Mouse (Mus musculus) hindbrain, postnatal 0 days (tissue): ENCODE data around the gene 4930524B15Rik. TPM values are rescaled to one million over a fixed set of nuclear protein-coding genes. Genes with fewer than 3 reads are reported as not detected.

Source experiments
- ATAC-seq: fragments of 200-750 bp; cut with Nextera tagmentation; 2 replicates; pipeline ENCODE4 v1.8.0; 2017; ENCODE audit warnings: mild to moderate bottlenecking, moderate TSS enrichment, moderate library complexity
- DNase-seq: peaks from one replicate; pipeline ENCODE4 v3.0.0-alpha.2; 2015; ENCODE audit warnings: low spot score
- H3K27ac ChIP-seq: fragments of 300-500 bp; sonication (generic); 2 replicates; pipeline ENCODE4 v1.5.1; 2014; ENCODE audit warnings: mild to moderate bottlenecking
- H3K27me3 ChIP-seq: fragments of 300-500 bp; sonication (generic); 2 replicates; pipeline ENCODE4 v1.6.1; 2014; ENCODE audit warnings: low read length, mixed read lengths; ENCODE audit not compliant: insufficient read depth
- H3K36me3 ChIP-seq: fragments of 300-500 bp; sonication (generic); 2 replicates; pipeline ENCODE4 v1.6.1; 2014; ENCODE audit warnings: low read length, mixed read lengths; ENCODE audit not compliant: insufficient read depth
- H3K4me1 ChIP-seq: fragments of 300-500 bp; sonication (generic); 2 replicates; pipeline ENCODE4 v1.6.1; 2014; ENCODE audit warnings: antibody characterized with exemption, low read length, mixed read lengths; ENCODE audit not compliant: insufficient read depth
- H3K4me2 ChIP-seq: fragments of 300-500 bp; sonication (generic); 2 replicates; pipeline ENCODE4 v1.6.1; 2014; ENCODE audit warnings: low read depth, mild to moderate bottlenecking, low read length, moderate library complexity, mixed read lengths
- H3K4me3 ChIP-seq: fragments of 300-500 bp; sonication (generic); 2 replicates; pipeline ENCODE4 v1.5.1; 2014; ENCODE audit warnings: low read length
- H3K9ac ChIP-seq: fragments of 300-500 bp; sonication (generic); replicated peaks from 2 replicates; pipeline ENCODE4 v1.6.1; 2014; ENCODE audit warnings: mild to moderate bottlenecking, low read length, moderate library complexity, mixed read lengths
- H3K9me3 ChIP-seq: fragments of 300-500 bp; sonication (generic); 2 replicates; pipeline ENCODE4 v1.6.1; 2016; ENCODE audit warnings: low read length, mixed read lengths
- CTCF ChIP-seq: IDR thresholded peaks from 2 replicates; pipeline ENCODE4 v1.5.1; 2016; ENCODE audit warnings: antibody characterized with exemption, control low read depth, low read depth
- WGBS: fragments of 180-500 bp; shearing (Covaris S2); extraction: QIAGEN DNeasy Blood & Tissue Kit; methylation state at CpG from one replicate; pipeline ENCODE4 v1.1.7; 2014; 5-methylcytosine and 5-hydroxymethylcytosine counted together
- polyA plus RNA-seq: library from polyadenylated mRNA; unstranded; fragments of >200 nt; fragmentation: Nextera tagmentation; extraction: Ambion mirVana; gene quantifications from 2 replicates; pipeline ENCODE4 v1.2.1, GENCODE M21; 2015
- total RNA-seq: library from RNA; depleted of rRNA; stranded (reverse); fragments of >200 nt; gene quantifications from 2 replicates; pipeline ENCODE4 v1.2.3, GENCODE M21; 2014

The 4930524B15Rik gene
- total and polyA plus RNA-seq, 2 experiments from 2014 or later: 0.42 to 0.50 TPM

DNA sequence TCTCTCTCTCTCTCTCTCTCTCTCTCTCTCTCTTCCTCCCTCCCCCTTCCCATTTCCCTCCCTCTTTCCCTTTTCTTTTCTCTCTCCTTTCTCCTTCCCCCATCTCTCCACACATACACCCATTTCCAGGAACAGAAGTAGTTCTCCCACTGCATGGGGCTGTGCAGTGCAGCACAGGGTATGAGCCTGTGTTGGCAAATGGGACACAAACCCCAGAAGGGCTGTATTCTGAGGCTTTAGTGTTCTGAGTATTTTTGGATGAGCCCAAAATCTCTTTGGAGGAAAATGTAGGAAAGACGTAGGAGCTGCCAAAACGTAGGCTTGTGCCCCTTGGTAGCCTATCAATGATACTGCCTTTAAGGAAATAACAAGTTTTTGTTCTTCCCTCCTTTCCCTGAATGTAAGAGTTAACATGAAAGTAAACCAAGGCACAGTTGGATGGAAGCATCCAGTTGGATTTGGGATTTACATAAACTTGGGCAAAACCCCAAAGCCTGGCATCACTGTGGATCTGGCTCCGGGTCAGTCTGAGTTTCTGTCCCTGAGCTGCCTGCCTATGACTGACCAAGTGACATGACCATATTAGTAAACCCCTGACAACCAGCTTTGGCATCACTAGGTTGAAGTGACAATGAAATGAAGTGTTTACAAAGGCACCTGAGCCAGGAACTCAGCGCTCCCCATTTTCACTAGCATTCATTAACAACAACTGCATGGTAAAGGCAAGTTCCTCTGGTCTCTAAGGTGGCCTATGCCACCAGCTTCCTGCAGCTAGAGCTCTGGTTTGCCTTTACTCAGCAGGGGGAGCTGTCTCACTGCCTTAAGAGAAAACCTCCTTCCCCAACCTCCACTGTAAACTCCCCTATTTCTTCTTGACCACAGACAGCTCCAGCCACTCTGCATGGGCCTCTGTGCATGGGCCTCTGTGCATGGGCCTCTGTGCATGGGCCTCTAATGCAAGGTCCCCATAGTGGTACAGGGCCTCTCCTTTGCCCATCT is 23.5 kb upstream of the 4930524B15Rik start:
- peaks cover 18% of the 10 kb centered on the region for H3K4me1 ChIP-seq
- DNase-seq (peak; percentile 57), ATAC-seq (peak; percentile 63)
- no peak overlapping the region for H3K4me2 ChIP-seq
- H3K27ac ChIP-seq: peak overlapping the region; percentile 63
- H3K36me3 ChIP-seq: no peaks in the 10 kb centered on the region
- peak; percentile 58 for TF ChIP-seq CTCF
- no peak overlapping the region for H3K9ac ChIP-seq
- no peak overlapping the region for H3K4me3 ChIP-seq
- H3K9me3 ChIP-seq: no peaks in the 10 kb centered on the region
- WGBS: 54% methylated on average over 4 of the region's 4 CpGs
- H3K27me3 ChIP-seq: no peaks in the 10 kb centered on the region

DNA sequence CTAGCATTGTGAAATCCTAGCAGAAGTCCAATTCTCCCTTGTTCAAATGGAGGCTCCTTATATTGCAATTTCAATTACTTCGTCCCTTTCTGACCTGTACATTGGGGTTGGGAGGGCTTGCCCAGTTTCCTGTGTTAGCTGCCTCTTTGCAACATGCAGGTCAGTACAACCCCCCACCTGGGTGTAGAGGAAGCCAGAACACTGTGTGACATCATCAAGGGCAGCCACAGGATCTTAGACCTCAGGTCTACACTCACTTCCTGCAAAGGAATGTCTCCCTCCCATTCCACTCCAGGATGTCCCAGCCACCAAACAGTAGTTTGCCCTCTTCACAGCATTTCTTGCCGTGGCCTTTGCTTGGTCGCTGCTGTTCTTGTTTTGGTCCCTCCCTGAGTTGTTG is 19.9 kb upstream of the 4930524B15Rik start:
- DNase-seq (no peak), ATAC-seq (no peak)
- Histone ChIP-seq H3K36me3 (no peaks in the 10 kb centered on the region), H3K9ac (no peak overlapping the region), H3K4me1 (peaks cover 17% of the 10 kb centered on the region), H3K9me3 (no peaks in the 10 kb centered on the region), H3K4me3 (no peak overlapping the region), H3K27me3 (no peaks in the 10 kb centered on the region), H3K27ac (no peak overlapping the region), H3K4me2 (no peak overlapping the region)
- 92% methylated on average over 3 of the region's 3 CpGs for WGBS
- TF ChIP-seq CTCF: no peak

DNA sequence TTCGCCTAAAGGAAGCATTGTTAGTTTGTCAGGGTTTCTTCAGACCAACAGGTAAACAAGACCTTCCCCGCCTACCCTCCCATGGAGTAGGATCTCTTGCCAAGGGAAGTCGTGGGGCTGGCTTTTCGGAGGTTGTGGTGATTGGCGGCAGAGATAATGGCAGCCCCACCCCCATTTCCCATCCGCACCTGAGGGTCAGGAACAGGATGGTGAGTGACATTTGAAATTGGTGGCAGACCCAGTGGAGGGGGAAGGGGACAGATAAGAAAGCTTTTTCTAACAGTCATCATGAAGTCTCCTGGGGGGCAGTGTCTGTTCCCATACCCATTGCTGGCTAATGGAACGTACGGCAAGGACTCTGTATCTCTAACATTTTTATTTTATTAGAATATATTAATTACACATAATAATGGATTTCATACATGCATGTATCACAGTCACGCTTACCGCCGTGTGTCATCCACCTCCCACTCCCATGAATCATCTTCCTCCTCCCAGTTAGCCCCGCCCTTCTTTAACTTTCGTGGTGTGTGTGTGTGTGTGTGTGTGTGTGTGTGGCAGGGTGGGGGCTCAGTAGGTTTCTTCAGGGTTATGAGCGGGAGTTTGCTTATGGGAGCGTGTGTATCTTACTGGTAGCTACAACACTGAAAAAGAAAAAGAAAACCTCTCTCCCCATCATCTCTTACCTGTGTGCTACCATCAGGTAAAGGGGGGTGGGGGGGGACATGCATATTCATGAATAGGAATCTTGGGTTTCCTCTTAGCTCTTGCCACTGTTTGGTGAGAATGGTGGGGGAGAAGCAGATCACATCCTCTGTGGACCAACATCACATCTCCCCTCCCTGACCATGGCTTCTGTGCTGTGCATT is 16.7 kb upstream of the 4930524B15Rik start:
- no peaks in the 10 kb centered on the region for H3K36me3 ChIP-seq
- TF ChIP-seq CTCF: no peak

DNA sequence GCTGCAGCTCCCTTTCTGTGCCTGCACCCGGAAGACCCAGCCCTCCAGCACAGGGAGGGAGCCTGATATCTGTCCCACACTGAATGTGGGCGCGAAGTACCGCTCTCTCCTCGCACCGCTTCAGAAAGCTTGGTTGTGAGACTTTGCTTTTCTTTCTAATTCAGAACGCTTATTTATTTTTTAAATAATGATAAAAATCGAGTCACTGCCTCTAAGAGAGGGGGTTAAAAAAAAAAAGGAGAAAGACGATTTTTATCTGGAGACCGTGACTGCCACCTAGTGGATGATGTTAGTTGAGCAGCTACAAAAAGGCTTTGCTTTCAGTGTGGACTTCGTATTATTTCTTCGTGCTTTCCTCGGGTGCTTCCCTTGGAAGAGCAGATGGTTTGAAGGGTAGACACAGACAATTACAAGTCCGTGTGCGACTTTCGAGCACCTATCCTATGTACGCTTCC is 16.0 kb upstream of the 4930524B15Rik start:
- H3K36me3 ChIP-seq: no peaks in the 10 kb centered on the region
- DNase-seq (peak; percentile 94), ATAC-seq (peak; percentile 78)
- H3K4me3 ChIP-seq: peak overlapping the region; percentile 37
- 1% methylated on average over 17 of the region's 17 CpGs for WGBS
- H3K4me1 ChIP-seq: no peaks in the 10 kb centered on the region
- H3K9ac ChIP-seq: no peak overlapping the region
- no peaks in the 10 kb centered on the region for H3K9me3 ChIP-seq
- peak overlapping the region; percentile 63 for H3K4me2 ChIP-seq
- no peaks in the 10 kb centered on the region for H3K27me3 ChIP-seq
- peak; percentile 87 for TF ChIP-seq CTCF
- peak overlapping the region; percentile 56; the same call in 1 of the 2 replicates for H3K27ac ChIP-seq

More for the DNA sequence above, 16.7 kb upstream of the 4930524B15Rik start:
- H3K9ac ChIP-seq: no peak overlapping the region; the same call in 1 of the 2 replicates
- peak overlapping the region; percentile 56; the same call in 1 of the 2 replicates for H3K27ac ChIP-seq
- WGBS: 12% methylated on average over 15 of the region's 15 CpGs
- no peaks in the 10 kb centered on the region for H3K4me1 ChIP-seq
- H3K9me3 ChIP-seq: no peaks in the 10 kb centered on the region
- H3K4me3 ChIP-seq: peak overlapping the region; percentile 37
- H3K4me2 ChIP-seq: peak overlapping the region; percentile 63
- ATAC-seq (peak; percentile 65), DNase-seq (peak; percentile 28)
- no peaks in the 10 kb centered on the region for H3K27me3 ChIP-seq

DNA sequence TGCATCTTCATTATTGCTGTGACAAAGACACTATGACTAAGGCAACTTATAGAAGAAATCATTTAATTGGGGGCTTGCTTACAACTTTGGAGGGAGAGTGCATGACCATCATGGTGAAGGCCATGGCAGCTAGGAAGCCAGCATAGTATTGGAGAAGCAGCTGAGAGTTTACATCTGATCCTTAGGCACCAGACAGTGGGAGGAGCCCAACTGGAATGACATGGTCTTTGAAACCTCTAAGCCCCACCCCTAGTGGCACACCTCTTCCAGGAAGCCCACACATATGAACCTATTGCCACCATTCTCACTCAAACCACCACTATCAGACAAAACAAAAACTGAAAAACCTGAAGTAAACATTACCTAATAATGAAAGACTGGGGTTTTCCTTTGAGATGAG is 5.3 kb upstream of the 4930524B15Rik start:
- H3K4me3 ChIP-seq: no peak overlapping the region
- H3K4me2 ChIP-seq: no peak overlapping the region
- no peak overlapping the region for H3K9ac ChIP-seq
- no peak for TF ChIP-seq CTCF
- ATAC-seq (no peak), DNase-seq (no peak)
- H3K27me3 ChIP-seq: no peaks in the 10 kb centered on the region
- H3K4me1 ChIP-seq: no peaks in the 10 kb centered on the region
- no peaks in the 10 kb centered on the region for H3K36me3 ChIP-seq
- H3K9me3 ChIP-seq: no peaks in the 10 kb centered on the region
- no peak overlapping the region for H3K27ac ChIP-seq

DNA sequence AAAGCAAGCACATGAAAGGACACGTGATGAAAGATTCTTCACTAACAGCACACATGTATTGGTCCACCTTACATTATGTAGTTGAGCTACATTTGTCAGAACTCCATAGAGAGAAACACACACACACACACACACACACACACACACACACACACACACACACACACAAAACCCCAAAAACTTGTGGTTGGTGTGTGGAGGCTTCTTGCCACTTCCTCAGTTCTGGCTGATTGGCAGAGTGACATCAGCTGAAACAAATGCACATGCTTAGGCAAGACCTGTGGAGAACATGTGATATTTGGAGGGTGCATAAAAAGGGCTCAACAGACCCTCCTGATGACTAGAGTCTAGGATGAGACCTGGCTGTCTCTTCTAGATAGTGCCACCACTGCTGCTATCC is 1.4 kb upstream of the 4930524B15Rik start:
- H3K27me3 ChIP-seq: no peaks in the 10 kb centered on the region
- H3K4me3 ChIP-seq: no peak overlapping the region
- no peaks in the 10 kb centered on the region for H3K9me3 ChIP-seq
- 100% methylated on average over 1 of the region's 1 CpGs for WGBS
- TF ChIP-seq CTCF: no peak
- ATAC-seq: no peak
- H3K27ac ChIP-seq: no peak overlapping the region
- H3K4me2 ChIP-seq: no peak overlapping the region
- H3K4me1 ChIP-seq: no peaks in the 10 kb centered on the region
- H3K9ac ChIP-seq: no peak overlapping the region
- no peak for DNase-seq
- no peaks in the 10 kb centered on the region for H3K36me3 ChIP-seq
